Mouse (Mus musculus): ENCODE results near the gene Cilp2. TPM values are rescaled to one million over a fixed set of nuclear protein-coding genes. Genes with fewer than 3 reads are reported as not detected.

The Cilp2 gene
- polyA plus RNA-seq, 1 experiment from 2014 or later: not detected

GRCm38 (mm10) chr8:69850926-69851506 lies 36.5 kb downstream of the Cilp2 start:
- Histone ChIP-seq H3K4me1 (ENCODE audit: control insufficient read depth, low read depth, low read length) (peaks cover 11% of the 10 kb centered on the region), H3K36me3 (ENCODE audit: control insufficient read depth, insufficient read depth) (no peaks in the 10 kb centered on the region), H3K9me3 (replicated peaks; ENCODE audit: control insufficient read depth, low read length) (no peaks in the 10 kb centered on the region; the same call in 1 of the 2 replicates), H3K27me3 (ENCODE audit: control insufficient read depth, insufficient read depth, low read depth, low read length) (no peaks in the 10 kb centered on the region), H3K4me2 (ENCODE audit: low read depth, low read length) (no peak overlapping the region), H3K4me3 (ENCODE audit: low read depth, low read length) (no peak overlapping the region), H3K27ac (ENCODE audit: low read length) (peak overlapping the region; percentile 67), H3K9ac (ENCODE audit: low read depth, low read length) (0 out of 2 replicates have a peak overlapping the region, but pooled peaks have one; percentile 6)
- 63% methylated on average over 7 of the region's 7 CpGs for WGBS (ENCODE audit: insufficient replicate concordance)
- peak; percentile 86 for ATAC-seq (ENCODE audit: low read depth)

- Histone ChIP-seq H3K27ac (ENCODE audit: low read length) (no peak overlapping the region), H3K36me3 (ENCODE audit: control insufficient read depth, insufficient read depth) (no peaks in the 10 kb centered on the region), H3K9ac (ENCODE audit: low read depth, low read length) (no peak overlapping the region), H3K4me3 (ENCODE audit: low read depth, low read length) (no peak overlapping the region), H3K27me3 (ENCODE audit: control insufficient read depth, insufficient read depth, low read depth, low read length) (no peaks in the 10 kb centered on the region), H3K9me3 (replicated peaks; ENCODE audit: control insufficient read depth, low read length) (no peaks in the 10 kb centered on the region; the same call in 1 of the 2 replicates), H3K4me2 (ENCODE audit: low read depth, low read length) (no peak overlapping the region), H3K4me1 (ENCODE audit: control insufficient read depth, low read depth, low read length) (peaks cover 11% of the 10 kb centered on the region)
- 34% methylated on average over 3 of the region's 3 CpGs for WGBS (ENCODE audit: insufficient replicate concordance)
- ATAC-seq (ENCODE audit: low read depth): no peak
Measured at GRCm38 (mm10) chr8:69849899-69850298, 37.6 kb downstream of the Cilp2 start.

GRCm38 (mm10) chr8:69848951-69849350 lies 38.5 kb downstream of the Cilp2 start:
- Histone ChIP-seq H3K27me3 (ENCODE audit: control insufficient read depth, insufficient read depth, low read depth, low read length) (no peaks in the 10 kb centered on the region), H3K4me2 (ENCODE audit: low read depth, low read length) (no peak overlapping the region), H3K27ac (ENCODE audit: low read length) (no peak overlapping the region), H3K36me3 (ENCODE audit: control insufficient read depth, insufficient read depth) (no peaks in the 10 kb centered on the region), H3K4me3 (ENCODE audit: low read depth, low read length) (no peak overlapping the region), H3K9ac (ENCODE audit: low read depth, low read length) (no peak overlapping the region), H3K9me3 (replicated peaks; ENCODE audit: control insufficient read depth, low read length) (no peaks in the 10 kb centered on the region; the same call in 1 of the 2 replicates), H3K4me1 (ENCODE audit: control insufficient read depth, low read depth, low read length) (peaks cover 11% of the 10 kb centered on the region)
- 63% methylated on average over 8 of the region's 8 CpGs for WGBS (ENCODE audit: insufficient replicate concordance)
- peak; percentile 45; the same call in 1 of the 2 replicates for ATAC-seq (ENCODE audit: low read depth)

GRCm38 (mm10) chr8:69847167-69848065 lies 40.1 kb downstream of the Cilp2 start:
- 52% methylated on average over 3 of the region's 3 CpGs for whole genome bisulfite sequencing (ENCODE audit: insufficient replicate concordance)
- H3K4me3 ChIP-seq (ENCODE audit: low read depth, low read length): no peak overlapping the region
- H3K36me3 ChIP-seq (ENCODE audit: control insufficient read depth, insufficient read depth): no peaks in the 10 kb centered on the region
- H3K4me1 ChIP-seq (ENCODE audit: control insufficient read depth, low read depth, low read length): peaks cover 11% of the 10 kb centered on the region
- no peaks in the 10 kb centered on the region; the same call in 1 of the 2 replicates for H3K9me3 ChIP-seq (replicated peaks; ENCODE audit: control insufficient read depth, low read length)
- H3K27me3 ChIP-seq (ENCODE audit: control insufficient read depth, insufficient read depth, low read depth, low read length): no peaks in the 10 kb centered on the region
- no peak overlapping the region for H3K9ac ChIP-seq (ENCODE audit: low read depth, low read length)
- H3K4me2 ChIP-seq (ENCODE audit: low read depth, low read length): no peak overlapping the region
- H3K27ac ChIP-seq (ENCODE audit: low read length): no peak overlapping the region
- no peak for ATAC-seq (ENCODE audit: low read depth)

GRCm38 (mm10) chr8:69837057-69837682 lies 50.3 kb downstream of the Cilp2 start:
- H3K9me3 ChIP-seq (replicated peaks; ENCODE audit: control insufficient read depth, low read length): no peaks in the 10 kb centered on the region
- H3K36me3 ChIP-seq (ENCODE audit: control insufficient read depth, insufficient read depth): no peaks in the 10 kb centered on the region
- ATAC-seq (ENCODE audit: low read depth): no peak
- H3K4me1 ChIP-seq (ENCODE audit: control insufficient read depth, low read depth, low read length): peaks cover 8% of the 10 kb centered on the region
- H3K27me3 ChIP-seq (ENCODE audit: control insufficient read depth, insufficient read depth, low read depth, low read length): no peaks in the 10 kb centered on the region
- no peak overlapping the region for H3K27ac ChIP-seq (ENCODE audit: low read length)
- H3K9ac ChIP-seq (ENCODE audit: low read depth, low read length): no peak overlapping the region
- WGBS (ENCODE audit: insufficient replicate concordance): 49% methylated on average over 8 of the region's 8 CpGs
- no peak overlapping the region for H3K4me2 ChIP-seq (ENCODE audit: low read depth, low read length)
- no peak overlapping the region for H3K4me3 ChIP-seq (ENCODE audit: low read depth, low read length)

- Histone ChIP-seq H3K4me2 (ENCODE audit: low read depth, low read length) (peak within 1 kb of the TSS; percentile 98), H3K4me3 (ENCODE audit: low read depth, low read length) (peak within 1 kb of the TSS; percentile 72), H3K27ac (ENCODE audit: low read length) (peak within 1 kb of the TSS; percentile 30; the same call in 1 of the 2 replicates), H3K9ac (ENCODE audit: low read depth, low read length) (peak within 1 kb of the TSS; percentile 71), H3K36me3 (ENCODE audit: control insufficient read depth, insufficient read depth) (no peaks in the 10 kb centered on the region), H3K4me1 (ENCODE audit: control insufficient read depth, low read depth, low read length) (peaks cover 14% of the 10 kb centered on the region), H3K27me3 (ENCODE audit: control insufficient read depth, insufficient read depth, low read depth, low read length) (no peaks in the 10 kb centered on the region), H3K9me3 (replicated peaks; ENCODE audit: control insufficient read depth, low read length) (no peaks in the 10 kb centered on the region)
- WGBS (ENCODE audit: insufficient replicate concordance): 1% methylated on average over 38 of the region's 38 CpGs
- peak; percentile 91 for ATAC-seq (ENCODE audit: low read depth)
Measured at GRCm38 (mm10) chr8:69832298-69832853, 55.1 kb downstream of the Cilp2 start, which contains the start of gene Pbx4. Gene Pbx4, plus strand, starts transcription at chr8:69832491.

Other genes with a start within 250 kb of the Cilp2 start
- gene Zfp964, start 233.2 kb downstream of the Cilp2 start, polyA plus RNA-seq (2015; fragmentation: Nextera tagmentation; extraction: Ambion mirVana): 0.39 and 0.42 TPM in 2 replicates
- 9.7 and 10.6 TPM in 2 replicates for gene Zfp869, start 177.0 kb downstream of the Cilp2 start, polyA plus RNA-seq (2015; fragmentation: Nextera tagmentation; extraction: Ambion mirVana)
- 2.9 and 3.1 TPM in 2 replicates for gene Zfp963, start 137.7 kb downstream of the Cilp2 start, polyA plus RNA-seq (2015; fragmentation: Nextera tagmentation; extraction: Ambion mirVana)
- 0.79 TPM in 1 of 2 replicates, not detected in the other for gene Gm20422, start 112.8 kb downstream of the Cilp2 start, polyA plus RNA-seq (2015; fragmentation: Nextera tagmentation; extraction: Ambion mirVana)
- gene Atp13a1, start 96.5 kb downstream of the Cilp2 start, polyA plus RNA-seq (2015; fragmentation: Nextera tagmentation; extraction: Ambion mirVana): 18.6 and 20.9 TPM in 2 replicates
- 7.7 and 8.6 TPM in 2 replicates for gene Zfp866, start 96.5 kb downstream of the Cilp2 start, polyA plus RNA-seq (2015; fragmentation: Nextera tagmentation; extraction: Ambion mirVana)
- 5.0 and 7.0 TPM in 2 replicates for gene Gmip, start 79.0 kb downstream of the Cilp2 start, polyA plus RNA-seq (2015; fragmentation: Nextera tagmentation; extraction: Ambion mirVana)
- 0.05 and 0.07 TPM in 2 replicates for gene Lpar2, start 65.3 kb downstream of the Cilp2 start, polyA plus RNA-seq (2015; fragmentation: Nextera tagmentation; extraction: Ambion mirVana)
- 1.8 and 2.0 TPM in 2 replicates for gene Pbx4, start 55.2 kb downstream of the Cilp2 start, polyA plus RNA-seq (2015; fragmentation: Nextera tagmentation; extraction: Ambion mirVana)
- gene Tssk6, start 14.5 kb upstream of the Cilp2 start, polyA plus RNA-seq (2015; fragmentation: Nextera tagmentation; extraction: Ambion mirVana): 1.1 and 1.6 TPM in 2 replicates
- 103 and 104 TPM in 2 replicates for gene Ndufa13, start 14.9 kb upstream of the Cilp2 start, polyA plus RNA-seq (2015; fragmentation: Nextera tagmentation; extraction: Ambion mirVana)
- 0.63 and 0.77 TPM in 2 replicates for gene Yjefn3, start 15.0 kb upstream of the Cilp2 start, polyA plus RNA-seq (2015; fragmentation: Nextera tagmentation; extraction: Ambion mirVana)
- gene Gatad2a, start 108.7 kb upstream of the Cilp2 start, polyA plus RNA-seq (2015; fragmentation: Nextera tagmentation; extraction: Ambion mirVana): 17.2 and 18.9 TPM in 2 replicates
- gene Mau2, start 155.0 kb upstream of the Cilp2 start, polyA plus RNA-seq (2015; fragmentation: Nextera tagmentation; extraction: Ambion mirVana): 21.7 and 22.6 TPM in 2 replicates
- gene Sugp1, start 155.1 kb upstream of the Cilp2 start, polyA plus RNA-seq (2015; fragmentation: Nextera tagmentation; extraction: Ambion mirVana): 14.7 and 14.9 TPM in 2 replicates
- gene Tm6sf2, start 185.2 kb upstream of the Cilp2 start, polyA plus RNA-seq (2015; fragmentation: Nextera tagmentation; extraction: Ambion mirVana): 1.8 and 3.0 TPM in 2 replicates
- gene Hapln4, start 195.8 kb upstream of the Cilp2 start, polyA plus RNA-seq (2015; fragmentation: Nextera tagmentation; extraction: Ambion mirVana): 0.04 TPM in 1 of 2 replicates, not detected in the other
- gene Ncan, start 233.2 kb upstream of the Cilp2 start, polyA plus RNA-seq (2015; fragmentation: Nextera tagmentation; extraction: Ambion mirVana): 0.04 TPM in 1 of 2 replicates, not detected in the other
- 12.6 and 13.2 TPM in 2 replicates for gene Nr2c2ap, start 243.6 kb upstream of the Cilp2 start, polyA plus RNA-seq (2015; fragmentation: Nextera tagmentation; extraction: Ambion mirVana)

Measured in liver, embryonic 16.5 days (tissue).